Mouse (Mus musculus) cerebellum, postnatal 4 days (tissue): Measurements from ENCODE around the gene Vipas39.
"Not testable (repeated sequence)": the region's sequence is repeated elsewhere in the genome, so short reads cannot be mapped to it uniquely, and the experiment has no call there.

Experiments
- DNase-seq, 2 experiments: peaks; one replicate each; pipeline ENCODE4 v3.0.0; 2022; ENCODE audit warnings: low spot score in 2 of 2, mixed read lengths in 1 of 2

Gene Vipas39

GRCm38 (mm10) chr12:87267682-87268081 is 1.6 kb upstream of the Vipas39 start:
- peak in 1 of 2 experiments; percentile 36 for DNase-seq

- no peak for DNase-seq
Observed at GRCm38 (mm10) chr12:87266827-87267603, 959 bp upstream of the Vipas39 start.

DNA sequence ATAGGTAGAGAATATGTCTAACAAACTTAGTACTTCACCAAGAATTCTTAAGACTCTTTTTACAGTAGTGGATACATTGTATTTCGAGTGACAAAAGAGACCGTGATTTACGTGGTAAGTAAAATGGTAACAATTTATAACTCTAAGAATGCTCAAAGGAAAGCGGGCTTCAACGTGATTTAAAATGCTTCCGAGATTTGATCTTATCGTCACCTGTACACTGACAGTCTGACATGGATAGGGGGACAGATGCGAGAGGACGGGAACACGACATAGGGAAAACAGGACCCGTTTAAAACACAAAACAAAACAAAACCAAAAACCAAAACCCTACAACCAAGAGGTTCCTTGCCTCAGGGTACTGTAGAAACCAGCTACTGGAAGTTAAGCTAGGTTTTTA is 612 bp downstream of the Vipas39 start:
- no peak for DNase-seq

DNA sequence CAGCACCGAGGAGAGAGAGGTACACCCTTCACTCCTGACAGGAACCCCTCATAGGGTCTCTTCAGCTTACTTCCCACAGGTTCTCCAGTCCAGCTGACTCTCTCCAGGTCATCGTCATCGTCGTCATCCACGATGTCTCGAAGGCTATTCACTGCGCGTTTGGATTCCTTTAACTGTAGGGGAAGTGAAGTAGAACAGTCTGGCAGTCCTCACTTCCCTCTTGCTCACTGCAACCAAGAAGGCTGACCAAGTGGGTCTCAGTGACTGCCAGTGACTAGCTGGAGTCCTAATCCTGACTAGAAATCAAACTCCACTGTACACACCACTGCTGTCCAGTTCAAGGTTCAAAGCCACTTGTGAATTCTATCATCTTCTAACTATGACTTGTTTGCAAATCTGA is 5.5 kb downstream of the Vipas39 start:
- DNase-seq, result no peak

DNA sequence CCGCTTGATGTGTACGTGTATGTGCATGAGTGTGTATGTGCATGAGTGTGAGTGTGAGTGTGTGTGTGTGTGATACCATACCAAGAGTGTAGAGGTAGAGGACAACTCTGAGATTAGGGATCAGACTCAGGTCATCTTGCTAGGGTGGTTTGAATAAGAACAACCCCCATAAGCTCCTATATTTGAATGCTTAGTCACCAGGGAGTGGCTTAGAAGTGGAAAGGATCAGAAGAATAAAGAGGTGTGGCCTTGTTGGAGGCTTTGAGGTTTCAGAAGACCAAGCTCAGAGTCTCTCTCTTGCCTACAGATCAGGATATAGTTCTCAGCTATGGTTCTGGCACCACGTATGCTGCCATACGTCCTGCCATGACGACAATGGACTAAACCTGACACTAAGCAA is 9.4 kb downstream of the Vipas39 start:
- DNase-seq, result no peak

- no peak for DNase-seq
Observed at GRCm38 (mm10) chr12:87253878-87254277, 12.2 kb downstream of the Vipas39 start.

DNA sequence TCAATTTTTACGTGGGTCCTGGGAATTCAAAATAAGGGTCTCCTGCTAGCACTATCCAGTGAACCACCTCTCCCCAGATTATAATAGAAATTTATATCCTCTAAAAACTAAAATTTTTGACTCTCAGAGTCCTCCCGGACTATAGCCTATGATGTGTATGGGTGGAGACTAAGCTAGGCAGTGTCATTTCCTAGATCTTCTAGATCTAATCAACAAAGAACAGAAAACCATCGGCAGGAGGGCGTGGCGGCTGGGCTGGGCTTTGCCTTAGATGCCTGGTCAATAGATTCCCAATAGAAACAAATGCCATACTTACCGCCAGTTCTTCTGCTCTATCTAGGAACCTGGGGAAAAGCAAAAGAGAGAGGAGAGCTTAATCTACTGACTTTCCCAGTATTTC is 15.9 kb downstream of the Vipas39 start:
- DNase-seq, result no peak

DNA sequence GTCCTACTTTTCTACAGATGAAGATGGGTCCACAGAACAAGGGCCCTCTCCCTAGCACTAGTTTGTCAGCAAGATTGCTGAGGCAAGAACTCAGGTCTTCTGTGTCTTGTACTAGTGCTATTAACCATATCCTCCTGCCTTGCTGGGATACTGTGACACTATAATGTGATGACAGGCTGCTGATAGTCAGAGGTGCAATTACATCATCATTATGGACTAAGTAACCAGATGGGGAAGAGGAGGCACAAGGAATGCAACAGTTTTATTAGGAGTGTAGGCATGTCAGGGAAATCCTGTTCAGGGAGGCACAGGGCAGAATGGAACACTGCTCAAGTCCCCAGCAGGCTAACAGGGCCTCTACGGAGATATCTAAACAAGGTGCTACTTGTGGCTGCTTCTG is 27.4 kb downstream of the Vipas39 start, which contains the start of gene Noxred1:
TSS of gene Noxred1 (minus strand) at position 101 of the 400 bp plus-strand sequence.
- DNase-seq, result no peak

DNA sequence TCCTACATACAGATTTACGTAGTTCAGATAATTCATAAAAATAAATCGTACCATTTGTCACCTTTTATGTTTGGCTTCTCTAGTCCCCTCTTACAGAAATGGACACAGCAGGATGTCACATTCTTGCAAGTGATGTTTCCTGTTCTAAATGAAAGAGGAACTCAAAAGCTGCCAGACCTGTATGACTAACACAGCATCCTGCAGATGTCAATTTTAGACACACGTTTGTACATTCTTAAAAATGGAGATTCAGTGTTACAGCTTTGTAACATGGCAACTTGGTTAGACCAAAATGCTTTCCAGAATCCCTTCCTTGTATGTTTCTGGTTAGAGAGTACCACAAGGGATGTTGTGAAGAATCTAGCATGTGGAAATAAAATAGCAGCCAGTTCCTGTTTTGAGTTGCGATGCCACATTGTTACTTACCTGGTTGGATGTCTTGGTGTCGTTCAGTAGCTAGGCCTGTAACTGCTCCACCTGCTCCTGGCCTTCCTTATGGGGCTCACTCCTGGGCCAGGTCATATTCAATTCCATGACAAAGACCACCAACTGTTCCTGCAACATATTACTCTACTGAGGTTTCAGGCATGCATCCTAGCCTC is 29.1 kb downstream of the Vipas39 start:
- no peak for DNase-seq

- DNase-seq, result no peak
Observed at GRCm38 (mm10) chr12:87230379-87230895, 35.6 kb downstream of the Vipas39 start.

DNA sequence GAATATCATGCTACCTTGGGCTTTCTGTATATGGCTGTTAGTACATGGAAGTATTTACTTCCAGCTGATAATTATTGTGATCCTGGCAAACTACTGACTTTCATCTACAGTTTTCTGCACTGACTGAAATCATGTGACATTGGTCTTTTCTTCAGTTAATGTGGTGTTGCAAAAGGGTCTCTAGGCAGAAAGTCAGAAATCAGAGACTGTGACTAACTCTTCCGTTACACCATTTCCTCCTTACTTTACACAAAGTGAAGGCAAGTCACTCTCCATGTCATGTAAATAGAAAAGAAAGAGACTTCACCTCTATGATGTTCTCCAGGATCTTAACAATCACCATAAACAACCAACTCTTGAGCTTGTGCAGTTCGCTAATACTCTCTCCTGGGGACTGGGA is 36.4 kb downstream of the Vipas39 start:
- DNase-seq, result no peak

GRCm38 (mm10) chr12:87226801-87227200 is 39.3 kb downstream of the Vipas39 start:
- no peak for DNase-seq

DNA sequence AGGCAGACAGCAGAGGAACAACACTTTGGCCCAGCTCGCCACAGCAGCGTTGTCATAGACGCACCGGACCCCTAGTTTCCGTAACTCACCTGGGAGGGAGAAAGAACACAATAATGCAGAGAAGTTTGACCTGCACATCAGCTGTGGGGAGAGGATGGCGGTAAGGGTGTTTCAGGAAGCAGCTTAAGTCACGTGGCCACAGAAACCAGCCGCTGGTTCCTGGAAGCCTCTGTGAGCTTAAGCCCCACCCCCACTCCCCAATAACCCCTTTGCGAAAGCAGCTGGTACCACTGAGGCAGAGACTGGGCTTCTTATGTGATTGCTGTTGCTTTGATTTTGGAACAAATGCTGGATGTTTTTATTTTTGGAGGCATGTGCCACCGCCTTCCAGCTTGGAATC is 41.1 kb downstream of the Vipas39 start:
- no peak for DNase-seq

- DNase-seq, result peak in 1 of 2 experiments; percentile 49
Observed at GRCm38 (mm10) chr12:87219362-87219761, 46.7 kb downstream of the Vipas39 start.

DNA sequence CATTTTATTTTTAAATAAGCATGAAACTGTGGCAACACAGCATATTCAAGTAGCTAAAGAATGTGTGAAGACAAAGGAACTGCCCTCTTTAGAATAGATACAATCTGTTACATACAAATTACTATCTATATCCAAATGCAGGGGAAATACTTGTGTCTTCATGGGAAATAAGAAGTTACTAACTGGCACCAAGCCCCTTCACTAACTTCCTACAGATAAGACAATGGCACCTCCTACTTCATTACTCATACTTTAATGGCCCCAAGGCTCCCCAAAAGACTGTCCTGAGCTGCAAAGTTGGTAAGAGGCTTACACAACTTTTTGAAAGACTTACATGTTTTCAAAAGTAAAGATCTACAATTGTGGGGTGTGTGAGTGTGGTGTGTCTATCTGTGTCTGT is 48.5 kb downstream of the Vipas39 start:
- no peak for DNase-seq

DNA sequence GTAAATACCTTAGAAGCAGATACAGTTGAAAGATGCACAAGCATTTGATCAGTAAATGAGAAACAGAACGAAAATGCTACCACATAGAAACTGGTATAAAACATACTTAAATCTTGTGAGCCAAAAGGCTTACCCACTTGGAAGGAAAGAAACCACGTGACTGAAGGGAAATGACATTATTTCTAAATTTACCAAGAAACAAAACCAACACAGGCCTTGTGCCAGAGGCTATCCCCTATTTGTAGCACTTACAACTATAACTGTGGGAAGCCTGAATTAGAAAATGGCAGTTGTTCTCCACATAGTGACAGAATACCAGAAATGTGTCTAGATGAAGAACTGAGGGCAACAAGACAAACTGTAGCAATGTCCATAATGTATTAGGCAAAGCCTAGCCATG is 50.0 kb downstream of the Vipas39 start:
- DNase-seq, result no peak

GRCm38 (mm10) chr12:87212844-87213606 is 53.0 kb downstream of the Vipas39 start:
- DNase-seq, result no peak

DNA sequence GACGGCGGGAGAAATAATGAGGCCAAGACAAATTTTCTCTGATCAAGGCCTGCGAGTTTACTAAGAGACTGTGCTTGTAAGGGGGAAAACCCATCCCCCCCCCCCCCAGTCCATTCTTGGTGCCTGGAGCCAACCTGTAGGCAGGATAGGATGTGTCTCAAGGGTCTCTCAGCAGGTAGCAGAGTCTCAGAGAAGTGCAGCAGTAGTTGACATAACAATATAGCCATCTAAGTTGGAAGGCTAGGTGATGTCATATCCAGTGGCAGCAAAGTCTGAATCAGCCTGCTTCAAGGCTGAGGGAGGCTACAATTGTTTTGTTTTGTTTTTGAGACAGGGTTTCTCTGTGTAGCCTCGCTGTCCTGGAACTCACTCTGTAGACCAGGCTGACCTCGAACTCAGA is 60.3 kb downstream of the Vipas39 start:
- DNase-seq, result not testable (repeated sequence)

- no peak for DNase-seq
Observed at GRCm38 (mm10) chr12:87201694-87202093, 64.4 kb downstream of the Vipas39 start.

GRCm38 (mm10) chr12:87199973-87200586 is 66.0 kb downstream of the Vipas39 start, which contains the start of gene Tmed8:
TSS of gene Tmed8 (minus strand) at chr12:87200454.
- peak; percentile 44 to 80 for DNase-seq

- DNase-seq, result peak in 1 of 2 experiments; percentile 30
Observed at GRCm38 (mm10) chr12:87199206-87199972, 66.7 kb downstream of the Vipas39 start, which contains the start of gene Samd15. TSS of gene Samd15 (plus strand) at chr12:87199723.
